Comparison of ENCODE assay signal across 11 mouse cellular contexts in genomic region chr19:24316060-24316725, GRCm38 (mm10).
"Had no signal": no experiment of that assay in that cellular context is flagged by ENCODE, and none has a peak within 500 bp of the region (broad histone marks: within the 10 kb centered on the region; RNA-seq: fewer than 3 reads in every experiment).

No protein-coding gene starts in this region.

- H3K27me3 ChIP-seq: liver, embryonic 13.5 days; lung, embryonic 15.5 days; megakaryocyte, embryonic 14.5 days had no signal

- DNase-seq: liver; liver, embryonic 13.5 days; liver, postnatal 0 days; lung, postnatal 14 days; thymus, adult 18-20 months; thymus, postnatal 14 days had no signal

- H3K4me3 ChIP-seq: limb, embryonic 12.5 days; liver, embryonic 13.5 days; lung, embryonic 15.5 days; megakaryocyte, embryonic 14.5 days; midbrain, embryonic 12.5 days had no signal

- ATAC-seq: liver, postnatal 0 days had no signal

- H3K4me1 ChIP-seq: limb, embryonic 12.5 days; liver, embryonic 13.5 days; megakaryocyte, embryonic 14.5 days had no signal

- H3K9me3 ChIP-seq: limb, embryonic 12.5 days; liver, embryonic 13.5 days; lung, embryonic 15.5 days; megakaryocyte, embryonic 14.5 days; midbrain, embryonic 12.5 days had no signal

- H3K4me2 ChIP-seq: limb, embryonic 12.5 days; liver, embryonic 13.5 days; lung, embryonic 15.5 days; midbrain, embryonic 12.5 days had no signal

- H3K27ac ChIP-seq: limb, embryonic 12.5 days; liver, embryonic 13.5 days; lung, embryonic 15.5 days; macrophage; midbrain, embryonic 12.5 days had no signal

- H3K9ac ChIP-seq: limb, embryonic 12.5 days; liver, embryonic 13.5 days; liver, postnatal 0 days; lung, embryonic 15.5 days; midbrain, embryonic 12.5 days had no signal

- H3K36me3 ChIP-seq: limb, embryonic 12.5 days; liver, embryonic 13.5 days; lung, embryonic 15.5 days; midbrain, embryonic 12.5 days had no signal
